Mouse (Mus musculus) midbrain, postnatal 0 days (tissue): ENCODE results near the gene Ptch2. TPM values are rescaled to one million over a fixed set of nuclear protein-coding genes. Genes with fewer than 3 reads are reported as not detected.

Source experiments
- ATAC-seq: fragments of 200-750 bp; cut with Nextera tagmentation; 2 replicates; pipeline ENCODE4 v1.8.0; 2017; ENCODE audit warnings: moderate number of reproducible peaks, mild to moderate bottlenecking, moderate TSS enrichment, moderate library complexity; ENCODE audit not compliant: low FRiP score
- DNase-seq: peaks from one replicate; pipeline ENCODE4 v3.0.0-alpha.2; 2015; ENCODE audit warnings: low spot score
- H3K27ac ChIP-seq: fragments of 300-500 bp; sonication (generic); 2 replicates; pipeline ENCODE4 v1.5.1; 2014; ENCODE audit warnings: low read depth, mild to moderate bottlenecking, low read length, mixed read lengths
- H3K27me3 ChIP-seq: fragments of 300-500 bp; sonication (generic); 2 replicates; pipeline ENCODE4 v1.6.1; 2014; ENCODE audit warnings: low read length, control low read depth, mixed read lengths; ENCODE audit not compliant: insufficient read depth
- H3K36me3 ChIP-seq: fragments of 300-500 bp; sonication (generic); 2 replicates; pipeline ENCODE4 v1.6.1; 2014; ENCODE audit warnings: low read length, control low read depth, mixed read lengths; ENCODE audit not compliant: insufficient read depth
- H3K4me1 ChIP-seq: fragments of 300-500 bp; sonication (generic); 2 replicates; pipeline ENCODE4 v1.6.1; 2014; ENCODE audit warnings: mild to moderate bottlenecking, control low read depth, antibody characterized with exemption, low read length, mixed read lengths; ENCODE audit not compliant: insufficient read depth
- H3K4me2 ChIP-seq: fragments of 300-500 bp; sonication (generic); 2 replicates; pipeline ENCODE4 v1.6.1; 2014; ENCODE audit warnings: low read depth, mild to moderate bottlenecking, low read length, mixed read lengths; ENCODE audit not compliant: poor library complexity, severe bottlenecking
- H3K4me3 ChIP-seq: fragments of 300-500 bp; sonication (generic); 2 replicates; pipeline ENCODE4 v1.5.1; 2014; ENCODE audit warnings: low read depth, mild to moderate bottlenecking, low read length, moderate library complexity
- H3K9ac ChIP-seq: fragments of 300-500 bp; sonication (generic); replicated peaks from 2 replicates; pipeline ENCODE4 v1.6.1; 2014; ENCODE audit warnings: mild to moderate bottlenecking, low read length, moderate library complexity, mixed read lengths; ENCODE audit not compliant: poor library complexity, severe bottlenecking
- H3K9me3 ChIP-seq: fragments of 300-500 bp; sonication (generic); 2 replicates; pipeline ENCODE4 v1.6.1; 2016; ENCODE audit warnings: low read length, control low read depth
- CTCF ChIP-seq: IDR thresholded peaks from 2 replicates; pipeline ENCODE4 v1.5.1; 2016; ENCODE audit warnings: antibody characterized with exemption, mild to moderate bottlenecking
- WGBS: fragments of 180-500 bp; shearing (Covaris S2); extraction: QIAGEN DNeasy Blood & Tissue Kit; methylation state at CpG from one replicate; pipeline ENCODE4 v1.1.7; 2014; 5-methylcytosine and 5-hydroxymethylcytosine counted together
- polyA plus RNA-seq: library from polyadenylated mRNA; unstranded; fragments of >200 nt; fragmentation: Nextera tagmentation; extraction: Ambion mirVana; gene quantifications from 2 replicates; pipeline ENCODE4 v1.2.1, GENCODE M21; 2015
- total RNA-seq: library from RNA; depleted of rRNA; stranded (reverse); fragments of >200 nt; gene quantifications from 2 replicates; pipeline ENCODE4 v1.2.3, GENCODE M21; 2014

Ptch2 gene
- total and polyA plus RNA-seq, 2 experiments from 2014 or later: 3.7 to 12.2 TPM

DNA sequence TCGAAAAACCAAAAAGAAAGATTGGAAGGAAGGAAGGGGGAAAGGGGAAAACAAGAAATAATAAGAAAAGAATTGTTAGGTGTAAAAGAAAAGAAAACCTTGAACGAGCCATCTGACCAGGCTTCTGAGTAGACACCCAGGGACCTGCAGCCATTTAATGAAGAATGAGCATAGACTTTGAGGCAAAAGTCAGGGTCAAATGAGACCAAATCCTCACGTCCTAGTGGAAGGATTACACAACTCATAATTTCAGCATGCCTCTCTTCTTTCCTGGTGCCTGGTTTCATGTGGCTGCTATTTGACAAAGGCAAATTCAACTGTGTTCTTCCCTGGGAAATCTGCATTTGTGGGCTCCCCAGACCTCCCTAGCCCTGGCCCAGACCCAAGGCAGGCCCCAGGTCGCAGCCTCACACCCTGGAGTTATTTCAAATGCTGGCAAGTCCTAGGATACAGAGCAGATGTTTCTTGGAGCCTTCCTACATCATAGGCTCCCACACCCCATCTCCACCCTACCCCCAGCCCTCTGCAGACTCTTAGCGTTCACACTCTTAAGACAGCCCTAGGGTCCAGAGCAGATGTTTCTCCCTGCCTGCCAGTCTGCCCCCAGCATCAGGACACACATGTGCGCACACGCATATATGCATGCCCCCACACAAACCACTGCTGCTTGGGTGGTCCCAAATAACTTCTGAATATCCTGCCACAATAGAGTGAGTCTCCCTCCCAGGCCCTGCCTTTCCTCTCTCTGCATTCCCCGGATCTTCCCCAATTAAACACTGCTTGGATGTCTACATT is 2.3 kb downstream of the Ptch2 start:
- no peak for ATAC-seq

DNA sequence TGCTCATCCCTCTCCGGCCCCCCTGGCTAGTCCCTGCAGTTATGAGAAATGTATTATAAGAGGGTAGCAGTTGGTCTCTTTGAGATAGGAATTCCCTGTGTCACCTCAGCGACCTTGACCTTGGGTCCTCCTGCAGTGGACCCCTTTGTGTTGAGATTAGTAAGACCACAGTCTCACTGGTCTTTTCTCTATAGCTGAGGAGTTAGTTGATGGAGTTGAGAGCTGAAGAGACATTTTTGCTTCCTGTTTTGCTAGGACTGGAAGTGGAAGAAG is 2.8 kb downstream of the Ptch2 start:
- H3K27ac ChIP-seq: no peak overlapping the region
- 0 out of 2 replicates have a peak, but pooled peaks cover 4% of the 10 kb centered on the region for H3K27me3 ChIP-seq
- no peak overlapping the region for H3K4me3 ChIP-seq
- no peak for ATAC-seq
- no peak for TF ChIP-seq CTCF
- no peaks in the 10 kb centered on the region for H3K9me3 ChIP-seq
- no peak for DNase-seq
- peaks cover 3% of the 10 kb centered on the region; the same call in 1 of the 2 replicates for H3K4me1 ChIP-seq
- 40% methylated on average over 2 of the region's 2 CpGs for WGBS
- H3K36me3 ChIP-seq: peaks cover 8% of the 10 kb centered on the region
- H3K4me2 ChIP-seq: no peak overlapping the region
- H3K9ac ChIP-seq: no peak overlapping the region

More for the DNA sequence above, 2.3 kb downstream of the Ptch2 start:
- Histone ChIP-seq H3K36me3 (peaks cover 8% of the 10 kb centered on the region), H3K4me2 (peak overlapping the region; percentile 67), H3K27ac (no peak overlapping the region), H3K4me1 (peaks cover 3% of the 10 kb centered on the region; the same call in 1 of the 2 replicates), H3K4me3 (no peak overlapping the region), H3K9me3 (no peaks in the 10 kb centered on the region), H3K9ac (no peak overlapping the region), H3K27me3 (0 out of 2 replicates have a peak, but pooled peaks cover 4% of the 10 kb centered on the region)
- WGBS: 57% methylated on average over 8 of the region's 8 CpGs
- no peak for DNase-seq
- no peak for TF ChIP-seq CTCF

DNA sequence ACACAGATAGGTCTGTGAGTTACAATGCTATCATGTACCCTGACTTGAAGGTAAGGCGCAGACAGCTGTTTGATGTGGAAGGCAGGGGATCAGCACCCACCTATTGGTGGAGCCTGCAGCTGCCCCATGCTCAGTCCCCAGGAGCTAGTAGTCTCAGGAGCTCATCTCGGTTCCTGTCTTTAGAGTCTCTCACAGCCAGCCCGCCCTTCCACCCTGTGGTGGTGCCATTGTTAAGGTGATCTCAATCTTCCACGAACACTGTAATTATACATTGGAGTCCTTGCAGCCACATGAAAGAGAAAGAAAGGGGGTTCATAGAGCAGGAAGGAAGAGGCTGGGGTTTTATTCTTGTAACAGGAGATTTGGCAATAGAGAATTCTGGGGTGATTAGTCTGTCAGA is 4.2 kb downstream of the Ptch2 start:
- peaks cover 3% of the 10 kb centered on the region; the same call in 1 of the 2 replicates for H3K4me1 ChIP-seq
- H3K4me3 ChIP-seq: no peak overlapping the region
- TF ChIP-seq CTCF: no peak
- DNase-seq (no peak), ATAC-seq (no peak)
- H3K9me3 ChIP-seq: no peaks in the 10 kb centered on the region
- H3K36me3 ChIP-seq: peaks cover 8% of the 10 kb centered on the region
- no peak overlapping the region for H3K9ac ChIP-seq
- H3K27ac ChIP-seq: no peak overlapping the region
- 0 out of 2 replicates have a peak, but pooled peaks cover 4% of the 10 kb centered on the region for H3K27me3 ChIP-seq
- 65% methylated on average over 4 of the region's 4 CpGs for WGBS
- H3K4me2 ChIP-seq: no peak overlapping the region

DNA sequence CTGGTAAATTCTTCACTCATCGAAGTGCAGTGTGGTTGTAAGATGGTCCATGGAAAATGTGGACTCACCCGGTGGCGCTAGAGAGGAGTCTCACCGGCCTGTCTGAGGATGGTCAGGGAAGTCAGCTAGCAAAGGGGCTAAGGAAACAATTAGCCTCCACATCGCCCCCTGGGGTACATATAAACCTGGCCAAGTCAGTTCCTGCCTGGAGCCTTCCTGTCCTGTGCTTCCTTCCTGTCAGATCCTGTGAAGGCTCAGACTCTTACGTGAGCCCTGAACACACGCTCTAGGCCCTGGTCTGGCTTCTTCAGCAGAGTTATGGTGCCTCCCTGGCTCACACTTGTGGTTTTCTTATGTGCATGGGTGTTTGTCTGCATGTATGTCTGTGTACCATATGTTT is 5.3 kb downstream of the Ptch2 start:
- TF ChIP-seq CTCF: peak; percentile 57
- DNase-seq: peak; percentile 66

DNA sequence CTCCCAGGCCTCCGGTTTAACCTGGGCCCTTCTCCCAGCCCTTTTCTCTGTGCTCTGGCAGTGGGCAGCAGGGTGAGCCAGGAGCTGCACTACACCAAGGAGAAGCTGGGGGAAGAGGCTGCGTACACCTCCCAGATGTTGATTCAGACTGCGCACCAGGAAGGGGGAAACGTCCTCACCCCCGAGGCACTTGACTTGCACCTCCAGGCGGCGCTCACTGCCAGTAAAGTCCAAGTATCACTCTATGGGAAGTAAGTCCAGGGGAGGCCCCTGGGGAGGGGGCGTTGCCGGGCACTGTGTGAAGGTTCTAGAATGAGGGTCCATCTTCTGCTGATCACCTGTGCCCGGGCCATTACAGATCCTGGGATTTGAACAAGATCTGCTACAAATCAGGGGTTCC is 8.8 kb downstream of the Ptch2 start:
- no peaks in the 10 kb centered on the region for H3K4me1 ChIP-seq
- ATAC-seq (no peak), DNase-seq (no peak)
- H3K27me3 ChIP-seq: 0 out of 2 replicates have a peak, but pooled peaks cover 4% of the 10 kb centered on the region
- no peak overlapping the region for H3K4me3 ChIP-seq
- H3K36me3 ChIP-seq: peaks cover 29% of the 10 kb centered on the region
- WGBS: 71% methylated on average over 10 of the region's 10 CpGs
- TF ChIP-seq CTCF: no peak
- no peak overlapping the region for H3K9ac ChIP-seq
- H3K4me2 ChIP-seq: no peak overlapping the region
- H3K27ac ChIP-seq: no peak overlapping the region
- H3K9me3 ChIP-seq: no peaks in the 10 kb centered on the region

More for the DNA sequence above, 5.3 kb downstream of the Ptch2 start:
- 49% methylated on average over 7 of the region's 7 CpGs for WGBS
- Histone ChIP-seq H3K27ac (no peak overlapping the region), H3K4me2 (no peak overlapping the region), H3K36me3 (peaks cover 8% of the 10 kb centered on the region), H3K9me3 (no peaks in the 10 kb centered on the region), H3K27me3 (0 out of 2 replicates have a peak, but pooled peaks cover 4% of the 10 kb centered on the region), H3K4me1 (peaks cover 3% of the 10 kb centered on the region; the same call in 1 of the 2 replicates), H3K4me3 (no peak overlapping the region), H3K9ac (no peak overlapping the region)
- ATAC-seq: no peak

DNA sequence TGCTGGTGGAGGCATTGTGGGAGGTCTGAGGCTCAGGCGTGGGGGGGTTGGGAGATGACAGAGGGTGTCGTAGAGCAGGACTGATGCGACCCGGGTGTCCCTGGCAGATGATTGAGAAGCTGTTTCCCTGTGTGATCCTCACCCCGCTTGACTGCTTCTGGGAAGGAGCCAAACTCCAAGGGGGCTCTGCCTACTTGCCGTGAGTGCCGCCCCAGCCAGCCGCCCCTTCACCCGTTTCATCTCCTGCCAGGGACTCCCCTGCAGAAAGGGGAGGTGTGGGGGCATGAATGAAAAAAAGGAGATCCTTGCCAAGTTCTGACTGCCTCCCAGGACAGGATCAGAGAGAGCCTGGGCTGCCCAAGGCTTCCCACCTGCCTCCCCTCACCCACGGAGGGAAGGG is 9.3 kb downstream of the Ptch2 start:
- no peak for DNase-seq
- ATAC-seq: no peak
- Histone ChIP-seq H3K4me3 (no peak overlapping the region), H3K27ac (no peak overlapping the region), H3K36me3 (peaks cover 30% of the 10 kb centered on the region), H3K9me3 (no peaks in the 10 kb centered on the region), H3K4me2 (no peak overlapping the region), H3K4me1 (no peaks in the 10 kb centered on the region), H3K9ac (no peak overlapping the region; the same call in 1 of the 2 replicates), H3K27me3 (0 out of 2 replicates have a peak, but pooled peaks cover 4% of the 10 kb centered on the region)
- no peak for TF ChIP-seq CTCF
- WGBS: 50% methylated on average over 10 of the region's 10 CpGs
